Mouse (Mus musculus) embryonic fibroblast, embryonic 13.5 days (primary cell): ENCODE results near the gene Hivep2. TPM values are rescaled to one million over a fixed set of nuclear protein-coding genes. Genes with fewer than 3 reads are reported as not detected.

Source experiments
- H3K27ac ChIP-seq: 2 replicates; pipeline ENCODE4 v1.5.1; 2012; ENCODE audit warnings: low read length, control low read depth, inconsistent platforms; ENCODE audit not compliant: insufficient read depth
- H3K4me1 ChIP-seq: 2 replicates; pipeline ENCODE4 v1.6.1; 2011; ENCODE audit warnings: low read length; ENCODE audit not compliant: control insufficient read depth, insufficient read depth
- H3K4me3 ChIP-seq: 2 replicates; pipeline ENCODE4 v1.5.1; 2011; ENCODE audit warnings: mild to moderate bottlenecking, control low read depth, low read length; ENCODE audit not compliant: insufficient read depth
- CTCF ChIP-seq: IDR thresholded peaks from 2 replicates; pipeline ENCODE4 v1.5.1; 2011; ENCODE audit warnings: mild to moderate bottlenecking, control low read depth, low read length, moderate library complexity, borderline replicate concordance; ENCODE audit not compliant: insufficient read depth
- POLR2A ChIP-seq: IDR thresholded peaks from 2 replicates; pipeline ENCODE4 v1.6.1; 2011; ENCODE audit warnings: low read depth, mild to moderate bottlenecking, control low read depth, low read length, moderate library complexity
- polyA plus RNA-seq: library from polyadenylated mRNA; stranded (reverse); fragments of >200 nt; gene quantifications from 2 replicates; pipeline ENCODE4 v1.2.4, GENCODE M21; 2011; ENCODE audit warnings: low read depth; ENCODE audit not compliant: missing spikeins, insufficient read length

The Hivep2 gene
- 20.8 and 25.6 TPM in 2 replicates for polyA plus RNA-seq

DNA sequence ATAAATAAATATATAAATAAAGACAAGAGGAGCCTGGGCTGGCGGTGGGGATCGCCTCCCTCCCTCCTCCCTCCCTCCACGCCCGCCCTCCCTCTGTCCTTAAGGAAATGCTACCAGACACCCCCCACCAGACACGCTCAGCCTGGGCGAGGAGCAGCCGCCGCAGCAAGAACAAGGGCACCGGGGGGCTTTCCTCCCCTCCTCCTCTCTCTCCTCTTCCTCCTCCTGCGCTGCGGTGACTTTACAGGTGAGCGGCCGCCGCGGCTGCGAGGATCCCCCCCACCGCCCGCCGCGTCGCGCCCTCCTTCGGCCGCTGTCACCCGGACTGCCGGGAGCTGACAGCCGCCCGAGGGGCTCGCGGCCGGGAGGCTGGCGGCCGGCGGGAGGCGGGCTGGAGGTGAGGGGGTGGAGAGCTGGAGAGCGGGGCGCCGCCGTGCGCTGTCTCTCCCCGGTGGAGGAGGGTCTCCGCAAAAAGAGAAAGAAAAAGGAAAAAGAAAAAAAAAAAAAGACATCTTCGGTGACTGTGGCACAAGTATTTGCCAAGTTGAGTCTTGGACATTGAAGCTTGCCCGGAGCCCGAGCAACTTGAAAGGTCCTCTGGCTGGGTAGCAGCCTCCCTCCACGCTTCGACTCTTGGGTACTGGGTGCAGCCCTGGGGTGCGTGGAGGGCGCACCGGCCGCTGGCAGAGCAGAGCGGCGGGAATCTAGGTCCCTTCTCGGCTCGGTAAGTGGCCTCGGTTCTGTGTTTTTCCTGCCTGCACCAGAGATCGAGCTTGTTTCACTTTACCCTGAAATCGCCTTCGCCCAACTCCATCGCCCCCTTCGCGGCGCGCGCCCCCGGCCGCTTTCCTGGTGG is at the start of gene Hivep2:
Gene Hivep2 (plus strand): TSS at position 102 of the 856 bp plus-strand sequence.
- no peaks in the 10 kb centered on the region; the same call in 1 of the 2 replicates for H3K4me1 ChIP-seq
- H3K27ac ChIP-seq, result peak within 1 kb of the TSS; percentile 86
- H3K4me3 ChIP-seq, result peak within 1 kb of the TSS; percentile 84
- no peak; the same call in 1 of the 2 replicates for TF ChIP-seq POLR2A
- no peak for TF ChIP-seq CTCF

DNA sequence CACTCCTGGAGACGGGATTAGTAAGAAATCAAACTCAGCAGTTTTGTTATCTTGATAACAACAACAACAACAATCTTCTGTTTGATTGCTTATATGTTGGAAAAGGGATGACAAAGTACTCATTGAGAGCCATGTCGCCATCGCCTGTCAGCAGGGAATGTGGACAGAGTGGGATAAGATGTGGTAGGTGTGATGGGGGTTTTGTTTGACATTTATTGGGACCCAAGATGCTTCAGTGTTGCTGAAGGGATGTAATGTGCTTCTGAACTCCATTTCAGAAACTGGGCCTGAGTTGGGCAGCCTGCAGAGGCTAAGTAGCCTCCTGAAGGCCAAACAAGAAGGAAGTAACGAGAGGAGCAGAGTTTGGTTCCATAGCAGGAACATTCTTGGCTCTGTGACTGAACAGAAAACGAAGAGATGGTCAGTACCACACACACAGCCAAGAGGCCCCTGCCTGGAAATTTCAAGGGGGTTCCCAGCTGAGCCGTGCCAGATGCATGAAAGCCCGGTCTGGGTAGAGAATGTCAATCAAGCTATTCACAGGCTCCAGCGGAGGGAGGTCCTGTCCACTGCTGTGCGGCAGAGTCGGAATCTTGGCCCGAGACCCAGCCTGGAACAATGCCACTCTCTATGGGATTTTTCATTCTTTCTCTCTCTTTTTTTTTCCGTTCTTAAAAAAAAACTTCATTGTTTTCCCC is 49.1 kb upstream of the Hivep2 start:
- TF ChIP-seq CTCF, result no peak
- no peak for TF ChIP-seq POLR2A
- Histone ChIP-seq H3K4me1 (0 out of 2 replicates have a peak, but pooled peaks cover 2% of the 10 kb centered on the region), H3K27ac (no peak overlapping the region; the same call in 1 of the 2 replicates), H3K4me3 (no peak overlapping the region)

DNA sequence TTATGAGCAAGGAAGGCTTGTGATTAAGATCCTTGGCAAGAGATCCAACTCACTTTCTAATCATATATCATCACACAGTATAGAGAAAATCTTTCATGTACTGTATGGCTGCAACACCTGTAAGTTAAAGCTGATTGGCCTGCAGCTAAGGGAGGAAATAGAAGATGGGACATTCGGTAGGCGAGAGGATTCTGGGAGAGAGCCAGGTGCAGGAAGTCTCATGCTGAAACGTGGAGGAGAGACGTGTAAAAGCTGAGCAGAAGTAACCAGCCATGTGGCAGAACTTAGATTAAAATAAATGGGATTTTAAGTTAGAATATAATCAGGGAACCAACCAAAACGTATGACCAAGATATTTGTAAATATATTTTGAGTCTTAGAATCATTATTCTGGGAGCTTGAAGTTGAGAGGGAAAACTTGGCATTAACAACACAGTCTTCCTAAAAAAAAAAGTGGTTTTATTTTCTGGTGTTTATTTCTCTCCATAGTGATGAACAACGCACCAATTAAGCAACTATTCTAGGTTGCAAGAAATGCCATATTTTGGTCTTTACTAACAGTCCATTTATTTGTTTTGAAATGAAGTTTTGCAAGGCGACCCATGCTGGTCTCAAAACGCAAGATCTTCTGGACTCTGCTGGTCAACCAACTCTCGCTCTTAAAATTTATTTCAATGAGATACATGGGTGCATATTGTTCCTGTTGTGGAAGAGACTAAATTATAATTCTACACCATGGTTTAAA is 44.1 kb upstream of the Hivep2 start:
- Histone ChIP-seq H3K27ac (no peak overlapping the region), H3K4me1 (no peaks in the 10 kb centered on the region), H3K4me3 (no peak overlapping the region)
- TF ChIP-seq POLR2A, result no peak

DNA sequence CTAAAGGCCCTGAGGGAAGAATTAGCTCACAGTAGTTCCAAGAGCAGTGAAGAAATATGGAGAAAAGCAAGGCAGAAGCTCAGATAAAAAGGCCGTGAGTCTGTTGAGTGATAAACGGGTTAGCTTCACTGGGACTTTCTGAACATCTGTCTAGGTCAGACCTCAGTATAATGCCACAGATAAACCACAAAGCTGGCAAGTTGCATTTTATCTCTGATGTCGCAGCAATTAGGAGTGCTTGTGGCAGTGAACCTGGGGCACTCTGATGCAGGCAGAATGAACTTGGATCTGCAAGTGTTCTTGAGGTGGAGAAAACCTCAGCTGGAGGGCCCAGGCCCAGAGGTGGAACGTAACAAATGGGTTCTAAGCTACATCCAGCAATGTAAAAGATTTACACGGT is 36.6 kb upstream of the Hivep2 start:
- no peak for TF ChIP-seq CTCF
- Histone ChIP-seq H3K4me1 (no peaks in the 10 kb centered on the region; the same call in 1 of the 2 replicates), H3K27ac (no peak overlapping the region)

DNA sequence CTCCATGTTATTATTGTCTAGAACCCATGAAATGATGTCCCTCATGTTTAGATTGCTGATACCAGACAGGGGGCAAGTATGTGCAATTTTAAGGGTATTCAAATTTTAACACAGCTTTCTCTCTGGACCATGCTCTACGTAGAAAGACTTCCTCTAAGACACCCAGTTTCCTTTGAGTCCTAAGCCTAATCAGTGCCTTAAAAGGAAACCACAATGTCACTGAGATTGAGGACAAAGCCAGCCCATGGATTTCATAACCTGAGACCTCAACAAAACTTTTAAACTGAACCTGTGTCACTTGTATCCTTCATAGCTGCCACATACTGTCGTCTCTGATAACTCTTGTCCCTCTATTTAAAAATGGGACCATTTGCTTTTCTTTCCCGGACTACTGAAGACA is 33.7 kb upstream of the Hivep2 start:
- Histone ChIP-seq H3K4me1 (no peaks in the 10 kb centered on the region; the same call in 1 of the 2 replicates), H3K27ac (no peak overlapping the region), H3K4me3 (no peak overlapping the region)
- TF ChIP-seq POLR2A (no peak), CTCF (no peak)

More for the DNA sequence above, 36.6 kb upstream of the Hivep2 start:
- no peak overlapping the region for H3K4me3 ChIP-seq

DNA sequence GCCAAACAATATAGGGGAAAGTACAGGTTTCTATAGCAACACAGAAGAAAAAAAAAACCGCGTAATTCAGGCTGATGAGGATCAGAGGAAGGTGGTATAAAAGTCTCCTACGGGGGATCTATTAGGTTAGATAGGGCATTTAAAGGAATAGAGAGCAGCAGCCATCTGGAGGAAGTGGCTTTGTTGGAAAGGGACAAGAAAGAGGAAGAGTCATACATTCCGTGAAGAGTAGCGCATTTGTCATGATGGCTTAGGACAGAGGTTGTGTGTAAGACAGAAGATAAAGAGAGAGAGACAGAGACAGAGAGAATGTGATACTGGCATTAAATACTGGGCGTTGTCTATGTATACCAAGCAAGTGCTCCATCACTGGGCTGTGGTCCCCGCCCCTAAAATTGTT is 32.6 kb upstream of the Hivep2 start:
- no peak overlapping the region for H3K4me3 ChIP-seq
- no peak overlapping the region for H3K27ac ChIP-seq
- TF ChIP-seq CTCF (no peak), POLR2A (no peak)
- H3K4me1 ChIP-seq, result no peaks in the 10 kb centered on the region; the same call in 1 of the 2 replicates

DNA sequence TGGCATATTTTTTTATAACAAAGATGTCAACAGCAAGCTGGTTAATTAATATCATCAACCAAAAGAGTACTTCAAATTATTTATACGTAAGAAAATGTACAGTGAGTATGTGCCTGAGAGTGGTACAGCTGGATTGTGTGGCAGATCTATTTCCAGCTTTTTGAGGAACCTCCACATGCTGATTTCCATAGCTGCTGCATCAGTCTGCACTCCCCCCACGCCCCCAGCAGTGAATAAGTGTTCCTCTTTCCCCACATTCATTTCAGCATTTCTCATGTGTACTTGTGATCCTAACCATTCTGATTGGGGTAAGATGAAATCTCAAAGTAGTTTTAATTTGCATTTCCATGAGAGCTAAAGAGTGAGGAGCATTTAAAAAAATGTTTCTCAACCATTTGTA is 30.2 kb upstream of the Hivep2 start:
- no peak overlapping the region for H3K4me3 ChIP-seq
- TF ChIP-seq POLR2A (no peak), CTCF (no peak)
- no peaks in the 10 kb centered on the region for H3K4me1 ChIP-seq
- no peak overlapping the region for H3K27ac ChIP-seq

DNA sequence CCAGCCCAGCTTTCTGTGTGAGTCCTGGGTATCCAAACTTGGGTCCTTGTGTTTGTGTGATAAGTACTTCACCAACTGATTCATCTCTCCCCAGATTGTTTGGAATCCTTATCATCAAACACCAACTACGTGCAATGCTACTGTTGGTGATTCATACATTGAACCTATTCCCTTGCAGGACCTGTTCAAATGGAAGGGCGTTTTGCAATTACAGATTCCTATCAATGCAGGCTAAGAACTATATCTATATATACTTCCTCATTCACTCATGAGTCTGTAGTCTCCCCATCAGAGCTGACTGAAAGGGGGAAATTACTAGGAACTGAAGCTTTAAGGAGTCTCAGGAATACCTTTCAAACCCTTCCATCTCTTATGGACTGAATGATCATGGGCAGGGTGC is 24.5 kb upstream of the Hivep2 start:
- TF ChIP-seq POLR2A (no peak), CTCF (no peak)
- no peak overlapping the region for H3K27ac ChIP-seq
- H3K4me3 ChIP-seq, result no peak overlapping the region
- H3K4me1 ChIP-seq, result no peaks in the 10 kb centered on the region

DNA sequence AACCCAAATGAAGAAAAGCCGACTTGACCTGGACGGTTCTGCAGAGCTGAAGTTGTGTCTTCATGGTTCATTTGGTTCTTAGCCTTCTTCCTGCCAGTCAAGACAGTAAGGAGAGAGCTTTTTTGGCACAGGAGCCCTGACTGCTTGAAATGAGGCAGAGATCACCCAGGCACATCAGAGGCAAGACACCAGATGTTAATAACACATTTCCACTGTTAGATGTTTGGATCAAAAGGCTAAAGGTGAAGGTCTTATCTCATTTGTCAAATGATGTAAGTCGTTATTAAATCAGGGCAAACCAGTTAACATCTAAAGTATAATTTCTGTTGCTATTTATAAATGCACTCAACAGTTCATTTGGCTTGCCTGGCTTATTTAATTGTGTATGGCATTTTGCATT is 22.2 kb upstream of the Hivep2 start:
- Histone ChIP-seq H3K27ac (no peak overlapping the region), H3K4me1 (no peaks in the 10 kb centered on the region), H3K4me3 (no peak overlapping the region)
- TF ChIP-seq CTCF, result no peak
- no peak for TF ChIP-seq POLR2A
